Mouse (Mus musculus) G1E-ER4 (cell line): ENCODE data around the gene Mamdc2. TPM values are rescaled to one million over a fixed set of nuclear protein-coding genes. Genes with fewer than 3 reads are reported as not detected.

Experiments used
- GATA1 ChIP-seq: IDR thresholded peaks from one replicate; pipeline ENCODE4 v1.8.0; 2012; ENCODE audit warnings: low read length, inconsistent platforms
- polyA plus RNA-seq: library from polyadenylated mRNA; stranded (reverse); fragments of >175 nt; gene quantifications from 2 replicates; pipeline ENCODE4 v1.2.3, GENCODE M21; 2012

Mamdc2 gene
- polyA plus RNA-seq, 1 experiment: not detected

DNA sequence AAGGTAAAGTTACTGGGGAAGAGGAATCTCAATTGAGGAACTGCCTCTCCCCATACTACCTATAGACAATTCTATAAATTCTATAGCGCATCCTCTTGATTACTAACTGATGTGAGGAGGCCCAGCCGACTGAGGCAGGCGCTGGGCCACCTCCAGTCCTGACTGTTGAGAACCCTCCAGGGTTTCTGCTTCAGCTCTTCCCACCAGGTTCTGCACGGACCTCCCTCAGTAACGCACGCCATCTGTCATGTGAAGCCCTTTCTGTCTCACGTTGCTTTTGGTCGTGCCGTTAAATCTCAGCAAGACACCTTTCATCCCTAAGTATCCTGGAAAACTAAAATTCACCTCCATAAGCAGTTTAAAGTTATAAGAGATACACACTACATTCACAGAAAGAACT lies 191.5 kb downstream of the Mamdc2 start:
- no peak for TF ChIP-seq GATA1

Other genes with a start within 250 kb of the Mamdc2 start
- 7.9 and 8.3 TPM in 2 replicates for gene Smc5, start 174.5 kb downstream of the Mamdc2 start, polyA plus RNA-seq
- not detected in 2 replicates for gene 1700028P14Rik, start 204.4 kb upstream of the Mamdc2 start, polyA plus RNA-seq
- gene Ptar1, start 239.0 kb upstream of the Mamdc2 start, polyA plus RNA-seq: 0.57 and 0.68 TPM in 2 replicates